Mouse (Mus musculus): ENCODE measurements at regions not wholly inside any gene's neighbourhood (a gene's known extent, or its start where the extent isn't known, plus 50 kb on each side); places are given as distances from the start of the nearest gene placed in this dataset.
"Not testable (repeated sequence)": the region's sequence is repeated elsewhere in the genome, so short reads cannot be mapped to it uniquely, and the experiment has no call there.

DNA sequence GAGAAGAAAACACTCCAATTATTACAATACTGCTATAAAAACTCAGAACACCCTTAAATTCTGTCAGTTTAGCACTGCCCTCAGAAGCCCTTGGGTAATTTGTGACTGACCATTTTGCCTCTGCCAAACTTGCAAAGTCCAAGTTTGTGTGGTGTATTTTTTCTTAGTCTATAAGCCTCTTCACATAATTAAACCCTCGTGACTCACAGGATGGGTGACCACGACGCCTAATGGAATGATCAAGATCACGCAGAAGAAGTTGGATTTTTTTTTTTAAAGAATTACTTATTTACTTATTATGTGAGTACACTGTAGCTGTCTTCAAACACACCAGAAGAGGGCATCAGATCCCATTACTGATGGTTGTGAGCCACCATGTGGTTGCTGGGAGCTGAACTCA lies 214.4 kb upstream of the Smim15 start:
- DNase-seq: no peak

DNA sequence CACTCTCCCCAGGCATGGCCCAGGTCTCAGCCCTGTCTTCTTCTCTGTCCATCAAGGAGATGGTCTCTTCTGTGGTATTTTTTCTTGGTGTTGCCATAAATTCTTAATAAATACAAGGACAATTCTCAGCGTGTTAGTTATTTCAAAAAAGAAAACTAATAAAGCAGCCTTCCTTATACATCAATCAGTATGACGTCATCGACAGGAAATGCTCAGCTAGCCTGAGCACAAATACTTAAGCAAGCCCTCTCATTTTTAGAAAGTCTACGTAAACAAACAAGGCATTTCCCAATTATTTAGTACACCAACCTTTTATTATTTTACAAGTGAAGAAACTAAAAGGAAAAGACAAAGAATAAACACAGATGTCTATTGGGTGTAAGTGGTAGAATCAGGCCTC lies 218.6 kb upstream of the Smim15 start:
- DNase-seq: no peak

DNA sequence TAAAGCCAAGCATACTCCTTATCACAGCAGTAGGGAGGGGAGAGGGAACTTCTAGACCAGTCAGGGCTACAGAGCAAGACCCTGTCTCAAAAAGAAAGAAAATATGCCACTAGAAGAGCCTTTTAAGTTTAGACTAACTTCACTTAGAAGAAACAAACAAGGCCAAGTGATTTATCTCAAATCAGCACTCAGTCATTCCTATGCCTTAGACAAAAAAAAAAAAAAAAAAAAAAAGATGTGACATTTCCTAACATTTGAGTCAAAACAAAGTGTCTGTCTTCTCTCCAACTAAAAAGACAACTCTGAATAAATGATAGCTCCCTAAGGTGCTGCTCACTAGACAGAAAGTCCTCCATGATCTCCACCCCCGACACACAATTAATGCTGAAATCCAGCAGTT lies 220.9 kb upstream of the Smim15 start:
- DNase-seq: no peak

DNA sequence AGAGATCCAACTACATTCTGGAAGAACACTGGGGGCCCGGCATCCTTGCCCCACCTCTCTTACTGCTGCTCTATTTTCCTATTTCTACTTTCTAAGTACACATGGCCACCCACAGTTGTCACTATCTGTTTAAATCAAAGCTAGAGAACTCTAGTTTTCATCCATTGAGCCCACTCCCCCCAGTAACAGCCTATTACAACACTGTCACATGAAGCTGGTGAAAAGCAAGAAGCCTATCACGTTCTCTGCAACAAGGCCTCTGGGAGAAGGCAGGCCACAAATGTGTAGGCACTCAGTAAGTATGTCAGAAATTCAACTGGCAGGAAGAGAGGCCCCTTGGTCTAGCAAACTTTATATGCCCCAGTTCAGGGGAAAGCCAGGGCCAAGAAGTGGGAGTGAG lies 222.0 kb upstream of the Smim15 start:
- DNase-seq: no peak

DNA sequence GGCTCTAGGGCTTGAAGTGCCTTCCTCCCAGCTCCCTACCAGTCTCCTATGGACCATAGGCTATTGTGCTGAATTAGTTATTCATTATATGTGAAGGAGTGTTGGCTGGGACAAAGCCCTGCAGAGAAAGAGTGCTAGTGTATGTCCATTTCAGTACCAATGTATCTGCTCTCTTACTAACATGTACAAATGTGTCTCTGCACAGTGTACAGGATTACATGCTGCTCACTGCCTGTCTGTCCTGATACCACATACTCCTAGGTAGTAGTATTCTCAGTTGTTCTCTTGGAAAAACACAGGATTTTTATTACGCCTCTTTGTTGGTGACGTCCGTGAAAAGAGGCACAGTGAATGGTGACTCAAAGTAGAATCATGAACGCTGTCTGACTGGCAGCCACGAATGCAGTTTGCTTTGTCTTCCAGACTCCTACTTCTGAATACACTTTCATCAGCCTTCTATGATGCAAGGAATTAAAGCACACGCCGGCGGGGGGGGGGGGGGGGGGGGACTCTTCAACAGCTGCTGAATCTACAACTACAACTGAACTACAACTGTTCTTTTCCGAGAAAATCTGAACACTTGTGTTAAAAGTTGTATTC lies 230.6 kb upstream of the Smim15 start:
- DNase-seq: no peak

DNA sequence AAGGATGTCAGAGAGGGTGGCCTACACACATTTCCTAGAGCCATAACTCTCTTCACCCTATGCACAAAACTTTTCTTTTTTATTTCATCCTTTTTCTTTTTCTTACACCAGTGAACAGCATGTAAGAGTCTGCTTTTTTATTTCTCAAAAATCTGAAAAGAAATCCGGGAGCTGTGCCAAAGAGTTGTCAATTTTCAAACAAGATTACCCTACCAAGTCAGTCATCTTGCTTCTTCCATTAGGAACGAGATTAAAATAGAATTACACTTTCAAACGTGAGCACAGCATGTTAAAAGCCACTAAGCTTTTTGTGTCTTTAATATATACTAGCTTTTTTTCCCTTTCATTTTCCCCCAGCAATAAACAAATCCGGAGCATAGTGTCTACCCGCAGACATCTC lies 232.2 kb upstream of the Smim15 start:
- no peak for DNase-seq

DNA sequence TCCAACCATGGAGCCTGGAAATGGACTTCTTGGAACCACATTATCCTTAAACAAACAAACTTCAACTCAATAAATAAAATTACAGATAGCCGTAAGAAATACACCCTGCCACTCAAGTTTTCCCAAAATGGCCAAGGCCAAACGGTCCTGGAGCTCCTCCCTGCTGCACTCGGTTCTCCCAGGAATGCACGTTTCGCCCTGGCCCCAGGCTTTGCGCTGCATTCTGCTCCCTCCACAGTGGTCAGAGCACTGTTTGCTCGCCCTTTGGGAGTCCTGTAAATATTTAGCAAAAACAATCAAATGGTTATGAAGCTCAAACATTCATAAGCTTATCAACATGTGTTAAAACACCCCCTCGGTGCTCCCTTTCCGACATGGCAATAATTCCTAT lies 233.4 kb upstream of the Smim15 start:
- DNase-seq: no peak

DNA sequence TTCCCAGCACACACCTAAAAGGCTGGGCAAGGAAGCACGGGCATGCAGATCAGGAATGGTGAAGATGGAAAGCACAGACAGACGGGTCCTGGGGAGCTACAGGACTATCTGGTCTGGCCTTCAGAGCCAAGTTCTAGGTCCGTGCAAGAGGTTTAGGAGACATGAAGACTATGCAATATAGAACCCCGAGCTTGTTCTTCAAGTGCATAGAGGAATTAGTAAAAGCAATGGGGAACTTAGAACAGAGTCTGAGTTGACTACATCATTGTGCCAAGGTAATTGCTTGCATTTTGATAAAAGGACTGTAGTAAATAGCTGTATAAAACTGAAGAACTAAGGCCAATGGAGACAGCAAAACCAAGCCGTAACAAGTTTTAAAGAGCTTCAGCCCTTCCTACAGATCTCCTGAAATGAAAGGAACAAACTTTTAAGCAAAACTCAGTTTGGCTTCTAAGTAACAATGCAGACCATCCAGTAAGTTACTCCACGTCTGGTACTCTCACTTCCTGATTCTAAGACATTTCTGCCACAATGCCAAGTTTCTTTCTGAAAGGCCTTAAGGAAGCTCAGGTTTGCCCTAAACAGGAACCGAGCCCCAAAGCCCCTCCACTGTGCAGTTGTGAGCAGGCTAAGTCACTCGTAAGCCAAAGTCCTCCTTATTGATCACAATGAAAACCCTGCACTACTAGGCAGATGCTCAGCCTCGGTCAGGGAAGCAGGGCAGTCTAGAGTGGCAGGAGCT lies 234.0 kb upstream of the Smim15 start:
- no peak for DNase-seq

DNA sequence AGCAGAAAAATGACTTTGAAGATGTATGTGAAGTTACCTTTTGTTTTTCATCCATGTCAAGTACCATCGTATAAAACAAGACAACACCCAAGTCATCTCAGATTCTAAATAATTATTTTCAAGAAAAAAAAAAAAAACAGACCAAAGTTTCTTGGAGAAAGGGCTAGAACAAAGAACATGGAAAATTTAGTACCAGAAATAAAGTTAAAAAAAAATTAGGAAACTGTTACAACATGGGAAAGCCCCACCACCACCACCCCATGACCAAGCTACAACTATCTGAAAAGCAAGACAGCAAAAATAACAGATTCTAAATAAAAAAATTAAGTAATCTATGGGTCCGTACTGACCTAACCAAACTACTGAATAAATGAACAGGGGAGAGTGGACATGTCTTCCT lies 235.3 kb upstream of the Smim15 start:
- no peak for DNase-seq

DNA sequence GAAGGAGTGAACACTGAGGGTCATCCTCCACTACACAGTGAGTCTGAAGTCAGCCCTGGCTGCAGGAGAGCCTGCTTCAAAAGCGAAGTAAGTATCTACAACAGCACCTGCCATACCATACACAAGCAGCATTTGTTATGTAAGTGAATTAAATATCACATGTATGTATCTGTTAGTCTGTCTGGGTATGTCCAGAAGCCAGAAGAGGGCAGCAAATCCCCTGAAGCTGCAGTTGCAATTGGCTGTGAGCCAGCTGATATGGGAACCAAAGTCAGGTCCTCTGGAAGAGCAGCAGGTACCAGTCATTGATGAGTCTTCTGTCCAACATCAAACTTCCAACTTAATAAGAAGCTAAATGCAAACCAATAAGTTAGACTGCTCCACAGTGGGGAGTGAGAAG lies 239.8 kb upstream of the Smim15 start:
- DNase-seq: no peak

DNA sequence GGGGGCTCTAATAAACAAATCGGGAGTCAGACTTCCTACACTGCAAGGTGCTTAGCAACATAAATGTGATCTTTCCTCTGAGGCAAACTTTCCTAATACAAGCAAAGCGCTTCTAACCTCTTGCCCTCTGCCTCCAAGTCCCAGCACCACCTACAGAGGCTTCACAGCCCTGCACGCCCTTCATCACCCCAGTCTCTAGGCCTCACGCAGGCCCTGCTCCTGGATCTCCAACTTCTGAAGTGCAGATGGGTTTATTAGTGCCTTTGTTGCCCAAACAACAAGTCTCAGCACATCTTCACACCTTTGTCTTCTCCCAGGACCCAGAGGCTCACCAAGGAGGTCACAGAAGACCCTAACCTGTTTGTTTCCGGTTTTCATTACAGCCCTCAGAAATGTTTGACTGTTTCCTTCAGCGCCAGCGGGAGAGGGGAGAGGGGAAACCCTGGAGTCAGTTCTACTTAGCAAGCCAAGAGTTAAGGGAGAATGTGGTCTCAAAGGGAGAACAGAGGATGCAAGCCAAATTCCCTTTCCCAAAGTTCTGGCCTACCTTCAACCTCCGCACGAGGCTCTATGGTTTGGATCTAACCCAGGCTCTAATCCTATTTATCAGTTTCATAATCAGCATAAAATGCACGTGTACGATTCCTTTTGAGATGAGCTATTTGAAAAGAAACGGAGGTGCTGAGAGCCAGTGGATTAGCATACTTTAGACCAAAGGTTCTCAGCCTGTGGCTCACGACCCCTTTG lies 244.9 kb upstream of the Smim15 start:
- no peak for DNase-seq

DNA sequence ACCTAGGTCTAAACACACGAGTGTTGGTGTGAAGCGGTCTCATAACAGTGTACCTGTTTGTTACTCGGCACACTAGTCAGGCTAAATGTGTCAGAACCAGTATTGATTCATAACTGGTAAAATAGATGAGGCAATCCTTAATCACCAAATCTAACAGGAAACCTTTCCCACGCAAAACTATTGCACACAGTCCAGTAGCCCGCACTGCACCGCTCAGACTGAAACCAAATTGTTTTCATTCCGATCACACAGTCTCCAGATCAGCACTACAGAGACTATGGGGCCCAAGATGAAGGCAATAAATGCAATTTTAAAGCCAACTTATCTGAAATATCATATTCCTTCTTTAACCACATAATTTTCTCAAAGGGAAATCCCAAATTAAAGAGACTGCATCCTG lies 246.1 kb upstream of the Smim15 start:
- DNase-seq: no peak

DNA sequence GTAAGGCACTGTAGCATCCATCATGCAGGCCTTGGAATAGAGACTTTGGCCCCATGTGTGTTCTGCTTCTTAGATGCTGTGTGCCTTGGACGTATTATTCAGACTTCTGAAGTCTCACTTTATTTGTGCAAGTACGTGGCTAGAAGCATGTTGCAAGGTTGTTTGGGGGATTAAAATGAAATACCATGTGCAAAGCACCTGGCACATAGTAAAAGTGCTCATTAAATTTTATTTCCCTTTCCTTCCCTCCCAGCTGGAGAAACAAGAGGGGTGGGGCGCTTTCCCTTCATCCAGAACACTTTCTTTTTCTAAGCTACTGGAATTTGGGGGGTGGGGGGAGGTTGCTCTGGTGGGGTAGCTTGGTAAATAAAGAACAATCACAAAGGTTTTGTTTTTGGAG lies 248.7 kb upstream of the Smim15 start:
- no peak for DNase-seq

DNA sequence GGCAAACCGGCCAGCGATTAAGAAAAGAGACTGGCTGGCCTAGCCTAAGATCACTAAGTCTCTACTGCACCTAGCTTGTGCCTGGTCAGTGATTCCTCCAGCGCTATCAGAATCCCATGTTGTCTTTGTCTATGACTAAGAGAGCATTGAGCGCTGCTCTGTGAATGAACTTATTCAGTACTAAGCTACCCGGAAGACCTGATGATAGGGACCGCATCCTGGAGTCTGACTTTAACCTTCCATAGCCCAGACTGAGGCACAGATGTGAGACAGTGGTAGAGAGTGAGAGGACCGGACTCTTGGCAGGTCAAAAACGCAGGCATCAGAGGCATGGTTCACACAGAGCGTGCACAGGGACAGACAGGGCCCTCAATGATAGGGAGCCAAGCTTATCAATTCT lies 252.5 kb upstream of the Smim15 start:
- DNase-seq: no peak

DNA sequence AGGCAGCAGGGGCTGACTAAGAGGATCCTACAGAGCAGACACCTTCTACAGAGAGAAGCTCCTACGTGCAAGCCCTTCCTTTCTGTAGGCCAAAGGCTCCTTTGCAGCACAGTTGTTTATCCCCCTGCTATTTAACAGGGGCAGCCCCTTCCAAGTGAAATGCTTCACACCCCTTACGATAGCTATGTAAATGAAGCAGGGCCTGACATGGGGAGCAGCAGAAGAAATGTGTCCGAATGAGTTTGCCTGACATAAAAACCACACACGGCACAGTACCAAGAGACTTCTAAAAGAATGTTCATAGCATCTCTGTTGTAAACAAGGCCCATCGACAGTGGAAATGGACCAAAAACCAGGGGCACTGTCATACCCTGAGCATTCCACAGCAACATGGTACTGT lies 259.3 kb upstream of the Smim15 start:
- DNase-seq: no peak

DNA sequence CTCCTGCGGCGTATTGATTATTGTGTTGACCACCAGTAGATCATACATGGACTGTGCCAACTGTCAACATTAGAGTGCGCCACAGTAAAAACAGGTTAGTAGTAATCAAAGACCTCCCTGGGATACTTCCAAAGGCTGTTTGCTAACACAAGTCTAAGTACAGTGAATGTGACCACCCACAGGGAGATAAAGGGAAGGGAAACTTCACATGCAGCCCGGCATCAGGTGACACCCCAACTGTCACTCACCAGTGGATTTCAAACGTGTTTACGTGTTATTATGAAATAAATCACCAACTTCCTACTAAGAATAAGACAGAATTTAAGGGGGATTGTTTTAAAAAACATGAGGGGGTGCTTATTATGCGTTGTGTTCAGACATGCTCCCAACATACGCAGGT lies 262.5 kb upstream of the Smim15 start:
- no peak for DNase-seq

DNA sequence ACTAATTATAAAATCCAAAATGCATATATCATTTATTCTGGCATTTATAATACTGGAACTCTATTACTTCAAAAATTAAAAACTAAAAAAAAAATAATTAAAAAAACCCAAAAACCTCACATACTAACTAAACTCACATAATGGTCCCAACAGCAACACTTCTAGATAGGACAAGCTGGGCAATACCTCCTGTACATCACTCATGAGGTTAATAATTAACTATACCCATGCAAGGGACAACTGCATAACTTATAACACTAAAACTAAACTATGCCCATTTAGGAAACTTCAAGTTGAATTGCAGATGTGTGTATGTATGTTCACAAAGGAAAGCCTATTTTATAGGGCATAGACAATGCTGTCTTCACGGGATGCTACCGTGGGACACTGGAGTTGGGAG lies 263.0 kb upstream of the Smim15 start:
- DNase-seq: no peak

DNA sequence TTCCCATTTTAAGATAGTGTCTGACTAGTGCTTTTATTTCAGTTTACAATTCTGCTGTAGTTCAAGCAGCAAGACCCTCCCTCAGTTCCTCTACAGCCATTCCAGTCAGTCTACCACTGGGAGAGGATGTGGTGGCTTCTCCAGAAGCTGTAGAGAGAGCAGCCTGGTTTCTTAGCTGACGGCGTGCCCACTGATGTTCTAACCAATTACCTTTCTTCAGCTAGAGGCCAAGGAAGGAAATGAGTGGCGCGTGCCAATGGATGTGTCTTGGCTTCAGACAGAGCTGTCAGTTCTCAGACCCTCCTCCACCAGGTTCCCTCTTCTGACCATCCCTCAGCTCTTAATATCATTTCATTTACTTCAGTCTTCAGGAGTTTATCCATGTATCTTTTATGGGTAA lies 264.7 kb upstream of the Smim15 start:
- no peak for DNase-seq

DNA sequence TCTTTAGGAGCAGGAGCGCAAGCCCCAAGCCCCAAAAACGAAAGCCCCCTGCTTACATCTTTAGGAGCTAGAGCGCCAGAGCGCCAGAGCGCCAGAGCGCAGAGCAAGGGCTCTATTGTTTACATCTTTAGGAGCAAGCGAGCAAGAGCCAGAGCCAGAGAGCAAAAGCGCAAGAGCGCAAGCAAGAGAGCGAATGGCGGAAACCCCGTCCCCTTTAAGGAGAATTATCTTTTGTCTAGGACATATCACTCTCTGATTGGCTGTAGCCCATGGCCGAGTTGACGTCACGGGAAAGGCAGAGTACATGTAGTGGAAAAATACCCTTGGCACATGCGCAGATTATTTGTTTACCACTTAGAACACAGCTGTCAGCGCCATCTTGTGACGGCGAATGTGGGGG lies 269.7 kb upstream of the Smim15 start:
- not testable (repeated sequence) for DNase-seq

DNA sequence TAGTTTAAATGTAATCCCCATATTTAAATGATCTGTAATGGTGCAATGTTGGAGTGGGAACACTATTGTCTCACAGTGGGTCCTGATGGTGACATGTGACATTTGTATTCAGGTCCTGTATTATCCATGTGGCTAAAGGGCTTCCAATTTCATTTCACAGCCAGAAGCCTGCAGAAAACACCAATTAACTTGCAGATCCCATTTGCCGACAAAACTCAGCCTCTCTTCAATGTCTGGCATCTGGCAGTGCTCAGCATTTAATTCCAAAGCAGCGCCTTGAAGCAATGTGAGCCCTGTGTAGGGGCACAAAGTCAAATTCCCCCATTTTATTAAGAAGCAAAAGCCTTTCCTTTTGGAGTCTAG lies 277.0 kb upstream of the Smim15 start:
- no peak for DNase-seq

DNA sequence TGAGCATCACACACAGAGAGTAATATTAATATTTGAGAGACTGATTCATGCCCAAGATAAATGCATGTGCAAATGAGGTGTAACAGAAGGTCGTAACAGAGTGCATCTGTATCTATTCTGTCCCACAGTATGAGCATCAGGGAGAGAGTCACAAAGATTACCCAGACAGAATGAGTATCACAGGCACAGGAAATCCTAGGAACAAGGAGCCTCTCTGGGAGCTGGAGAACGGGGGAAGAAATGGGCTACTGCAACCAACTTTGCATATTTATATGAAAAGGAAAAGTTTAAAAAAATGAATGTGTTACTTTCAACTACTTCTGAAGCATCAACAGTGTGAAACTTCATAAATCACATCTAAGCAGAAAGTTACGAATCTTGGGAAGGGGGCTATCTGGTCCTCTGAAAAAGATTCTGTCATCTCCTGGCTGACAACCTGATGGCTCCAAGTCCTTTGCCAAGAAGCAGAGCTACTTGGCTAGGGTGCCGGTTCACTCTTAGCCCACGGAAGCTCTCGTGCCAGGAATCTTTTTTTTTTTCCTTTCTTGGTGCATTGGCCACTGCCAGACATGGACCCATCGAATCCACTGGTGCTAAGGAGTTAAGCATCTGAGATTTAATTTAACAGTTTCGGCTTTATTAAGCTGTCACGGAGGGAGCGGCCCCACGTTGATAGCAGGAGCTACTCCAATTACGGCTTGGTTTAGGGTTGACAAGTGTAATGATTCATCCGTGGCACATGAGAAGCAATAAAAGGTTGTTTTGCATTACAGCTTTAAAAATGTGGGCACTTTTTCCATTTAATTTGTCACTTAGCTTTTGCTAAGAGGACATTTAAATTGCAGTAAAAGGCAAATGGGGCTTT lies 277.6 kb upstream of the Smim15 start:
- DNase-seq: no peak

DNA sequence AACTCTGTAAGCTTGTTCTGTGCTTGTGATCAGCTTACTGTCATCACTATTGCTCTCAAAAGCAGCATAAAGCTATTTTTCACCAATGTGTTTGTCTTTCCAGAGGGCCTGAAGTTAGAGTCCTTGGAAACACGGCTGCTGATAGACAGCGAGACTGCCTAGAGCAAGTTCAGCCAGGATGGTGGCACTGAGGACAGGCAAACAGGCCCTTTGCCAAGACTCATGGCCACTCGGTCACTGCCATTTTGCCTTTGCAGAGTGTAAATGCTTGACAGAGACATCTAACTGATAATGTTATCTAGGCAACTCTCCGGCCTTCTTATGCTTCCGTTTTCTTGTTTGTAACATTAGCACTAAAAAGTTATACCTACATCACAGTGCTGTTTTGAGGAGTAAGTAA lies 280.3 kb upstream of the Smim15 start:
- no peak for DNase-seq

DNA sequence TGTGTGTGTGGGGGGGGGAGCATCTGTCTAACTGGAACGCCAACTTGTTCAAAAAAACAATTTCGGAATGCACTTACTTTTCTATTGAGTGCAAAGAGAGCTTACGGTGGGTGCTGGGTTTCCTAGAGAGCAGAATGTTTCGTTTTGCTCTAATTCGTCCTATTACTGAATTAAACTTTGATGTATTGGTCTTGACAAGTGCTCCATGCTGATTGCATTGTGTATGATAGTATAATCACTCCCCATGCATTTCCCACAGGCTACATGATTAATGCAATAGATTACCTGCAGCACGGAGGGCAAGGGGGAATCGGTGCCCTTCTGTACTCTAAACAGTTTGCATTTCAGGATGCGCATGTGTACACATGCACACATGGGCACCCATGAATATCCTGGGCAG lies 283.7 kb upstream of the Smim15 start:
- no peak for DNase-seq
